Mouse (Mus musculus) adrenal gland, postnatal 14 days (tissue): ENCODE results near the gene Zbtb18. TPM values are rescaled to one million over a fixed set of nuclear protein-coding genes. Genes with fewer than 3 reads are reported as not detected.
"Not testable (repeated sequence)": the region's sequence is repeated elsewhere in the genome, so short reads cannot be mapped to it uniquely, and the experiment has no call there.

Experiments used
- DNase-seq: peaks from one replicate; pipeline ENCODE4 v3.0.0; 2021; ENCODE audit warnings: mixed read lengths
- total RNA-seq: library from RNA; stranded (reverse); gene quantifications from 2 replicates; pipeline ENCODE4 v1.2.3, GENCODE M21; 2021

Zbtb18 gene
- total RNA-seq, 1 experiment from 2014 or later = 33.8 TPM

GRCm38 (mm10) chr1:177447541-177448111 lies 5.5 kb downstream of the Zbtb18 start:
- DNase-seq = no peak

GRCm38 (mm10) chr1:177448121-177448561 lies 6.0 kb downstream of the Zbtb18 start:
- DNase-seq = no peak

- DNase-seq = no peak
Measured at GRCm38 (mm10) chr1:177448921-177449320, 6.8 kb downstream of the Zbtb18 start.

- DNase-seq = not testable (repeated sequence)
Measured at GRCm38 (mm10) chr1:177449857-177450256, 7.7 kb downstream of the Zbtb18 start.

- no peak for DNase-seq
Measured at GRCm38 (mm10) chr1:177451041-177451440, 8.9 kb downstream of the Zbtb18 start.

GRCm38 (mm10) chr1:177451991-177452431 lies 9.9 kb downstream of the Zbtb18 start:
- no peak for DNase-seq

- DNase-seq = no peak
Measured at GRCm38 (mm10) chr1:177452987-177453386, 10.8 kb downstream of the Zbtb18 start.

GRCm38 (mm10) chr1:177453806-177454205 lies 11.7 kb downstream of the Zbtb18 start:
- no peak for DNase-seq

GRCm38 (mm10) chr1:177454492-177454891 lies 12.3 kb downstream of the Zbtb18 start:
- no peak for DNase-seq

GRCm38 (mm10) chr1:177455466-177455865 lies 13.3 kb downstream of the Zbtb18 start:
- DNase-seq = no peak

- no peak for DNase-seq
Measured at GRCm38 (mm10) chr1:177456208-177456607, 14.1 kb downstream of the Zbtb18 start.

GRCm38 (mm10) chr1:177456772-177457171 lies 14.6 kb downstream of the Zbtb18 start:
- no peak for DNase-seq

GRCm38 (mm10) chr1:177457981-177458380 lies 15.8 kb downstream of the Zbtb18 start:
- no peak for DNase-seq

- no peak for DNase-seq
Measured at GRCm38 (mm10) chr1:177458456-177459389, 16.6 kb downstream of the Zbtb18 start.

GRCm38 (mm10) chr1:177459536-177459935 lies 17.4 kb downstream of the Zbtb18 start:
- no peak for DNase-seq

GRCm38 (mm10) chr1:177467150-177467549 lies 25.0 kb downstream of the Zbtb18 start:
- DNase-seq = no peak

GRCm38 (mm10) chr1:177468436-177468835 lies 26.3 kb downstream of the Zbtb18 start:
- no peak for DNase-seq

- no peak for DNase-seq
Measured at GRCm38 (mm10) chr1:177470091-177470490, 27.9 kb downstream of the Zbtb18 start.

GRCm38 (mm10) chr1:177470951-177471350 lies 28.8 kb downstream of the Zbtb18 start:
- no peak for DNase-seq

- no peak for DNase-seq
Measured at GRCm38 (mm10) chr1:177475542-177476197, 33.5 kb downstream of the Zbtb18 start.

- no peak for DNase-seq
Measured at GRCm38 (mm10) chr1:177478578-177478977, 36.4 kb downstream of the Zbtb18 start.

GRCm38 (mm10) chr1:177479356-177480004 lies 37.3 kb downstream of the Zbtb18 start:
- DNase-seq = no peak
